Mouse (Mus musculus) erythroblast, embryonic 14.5 days (primary cell): ENCODE data around the gene Slco2a1. TPM values are rescaled to one million over a fixed set of nuclear protein-coding genes. Genes with fewer than 3 reads are reported as not detected.

ENCODE experiments used
- H3K27me3 ChIP-seq: 2 replicates; pipeline ENCODE4 v1.6.1; 2012; ENCODE audit warnings: inconsistent platforms; ENCODE audit not compliant: control insufficient read depth
- H3K36me3 ChIP-seq: 2 replicates; pipeline ENCODE4 v1.6.1; 2012; ENCODE audit warnings: mild to moderate bottlenecking, inconsistent platforms; ENCODE audit not compliant: control insufficient read depth
- H3K4me1 ChIP-seq: 2 replicates; pipeline ENCODE4 v1.6.1; 2012; ENCODE audit warnings: inconsistent platforms; ENCODE audit not compliant: control insufficient read depth
- H3K4me3 ChIP-seq: replicated peaks from 2 replicates; pipeline ENCODE3; 2012; ENCODE audit warnings: moderate library complexity, mild to moderate bottlenecking, inconsistent platforms
- H3K9me3 ChIP-seq: 2 replicates; pipeline ENCODE4 v1.6.1; 2012; ENCODE audit warnings: low read length, inconsistent platforms, mixed read lengths; ENCODE audit not compliant: control insufficient read depth
- GATA1 ChIP-seq: IDR thresholded peaks from 2 replicates; pipeline ENCODE4 v1.6.1; 2012; ENCODE audit warnings: low read length, inconsistent platforms, mixed read lengths
- TAL1 ChIP-seq: IDR thresholded peaks from 3 replicates; pipeline ENCODE4 v1.6.1; 2012; ENCODE audit warnings: low read length, inconsistent platforms, mixed read lengths
- polyA plus RNA-seq: library from polyadenylated mRNA; stranded (reverse); fragments of >175 nt; gene quantifications from 2 replicates; pipeline ENCODE4 v1.2.3, GENCODE M21; 2012

Slco2a1 gene
- polyA plus RNA-seq, 1 experiment: under 0.01 TPM

DNA sequence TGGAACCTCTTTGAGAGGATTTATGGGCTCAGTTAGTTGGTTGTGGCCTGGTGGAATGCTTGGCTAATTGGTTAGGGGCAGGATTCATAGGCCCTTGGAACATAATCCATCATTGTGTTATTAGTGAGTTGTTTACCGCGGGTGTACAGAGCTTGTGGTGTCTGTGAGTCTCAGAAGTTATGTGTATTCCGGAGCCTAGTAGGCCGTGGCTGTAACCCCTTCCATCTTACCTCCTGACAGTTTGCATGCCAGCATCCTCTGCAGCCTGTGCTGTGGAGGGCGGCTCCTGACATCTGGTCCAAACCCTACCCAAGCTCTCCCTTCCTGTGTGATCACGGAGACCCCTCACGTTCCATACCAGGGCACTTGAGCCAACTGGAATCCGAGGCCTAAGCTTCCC is 125.8 kb downstream of the Slco2a1 start:
- Histone ChIP-seq H3K4me3 (no peak overlapping the region), H3K9me3 (no peaks in the 10 kb centered on the region), H3K27me3 (peaks cover 50% of the 10 kb centered on the region), H3K36me3 (no peaks in the 10 kb centered on the region), H3K4me1 (no peaks in the 10 kb centered on the region)
- TF ChIP-seq TAL1 (no peak), GATA1 (no peak)

DNA sequence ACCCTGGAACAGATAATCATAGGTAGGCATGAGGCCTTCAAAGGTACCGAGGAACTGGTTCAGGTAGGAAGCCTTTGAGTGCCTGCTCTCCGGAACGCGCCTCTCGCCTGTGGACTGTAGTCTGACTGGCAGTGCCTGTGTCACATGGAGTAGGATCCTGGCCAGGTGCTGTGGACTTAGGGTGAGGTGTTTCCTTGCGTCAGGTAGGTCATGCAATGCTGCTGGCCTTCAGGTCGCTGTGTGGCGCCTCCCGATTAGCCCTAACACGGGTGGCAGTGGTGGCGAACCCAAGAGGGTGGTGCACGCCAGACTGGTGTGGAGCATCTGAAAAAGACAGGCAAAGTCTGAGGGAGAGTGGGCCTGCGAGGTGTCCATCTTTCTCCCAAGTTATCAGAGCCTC is 126.4 kb downstream of the Slco2a1 start:
- peaks cover 47% of the 10 kb centered on the region for H3K27me3 ChIP-seq
- H3K9me3 ChIP-seq: no peaks in the 10 kb centered on the region
- TF ChIP-seq TAL1 (no peak), GATA1 (no peak)
- no peak overlapping the region for H3K4me3 ChIP-seq
- no peaks in the 10 kb centered on the region for H3K36me3 ChIP-seq
- no peaks in the 10 kb centered on the region for H3K4me1 ChIP-seq

DNA sequence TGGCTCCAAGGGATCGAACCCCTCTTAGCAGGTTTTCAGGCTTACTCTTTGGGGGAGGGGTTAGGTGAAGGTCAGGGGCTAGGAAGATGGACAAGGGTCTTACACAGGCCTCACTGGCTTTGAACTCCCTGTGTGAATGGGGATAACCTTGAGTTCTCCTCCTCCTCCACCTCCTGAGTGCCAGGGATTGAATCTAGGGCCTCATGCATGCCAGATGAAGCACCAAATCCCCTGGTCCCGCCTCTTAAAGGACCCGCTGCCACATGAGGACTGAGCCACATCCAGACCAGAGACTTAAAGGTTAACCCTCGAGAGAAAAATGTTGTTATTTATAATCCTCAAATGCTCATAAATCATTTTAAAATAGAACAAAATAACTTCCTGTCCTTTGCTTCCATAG is 128.4 kb downstream of the Slco2a1 start:
- TF ChIP-seq GATA1: no peak
- no peak for TF ChIP-seq TAL1

DNA sequence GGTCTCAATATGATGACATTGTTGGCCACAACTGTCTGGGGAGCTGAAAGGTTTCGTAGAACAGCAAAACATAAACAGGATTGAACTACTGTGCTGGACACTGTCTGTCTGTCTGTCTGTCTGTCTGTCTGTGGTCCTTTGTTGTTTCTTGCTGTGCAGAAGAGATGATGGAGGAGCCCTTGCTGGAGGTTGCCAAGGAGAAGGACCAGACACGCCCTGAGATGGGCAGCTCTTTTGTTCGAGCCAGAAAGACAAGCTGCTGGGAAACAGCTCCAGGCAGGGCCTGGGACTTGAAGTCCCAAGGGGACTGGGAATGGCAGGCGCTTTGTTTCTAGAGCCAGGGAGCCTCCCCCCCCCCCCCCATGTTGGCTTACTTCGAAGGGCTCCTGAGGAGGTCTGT is 129.0 kb downstream of the Slco2a1 start:
- no peaks in the 10 kb centered on the region for H3K36me3 ChIP-seq
- no peak overlapping the region for H3K4me3 ChIP-seq
- TF ChIP-seq TAL1 (no peak), GATA1 (no peak)
- H3K9me3 ChIP-seq: no peaks in the 10 kb centered on the region
- H3K27me3 ChIP-seq: peaks cover 21% of the 10 kb centered on the region
- H3K4me1 ChIP-seq: no peaks in the 10 kb centered on the region

More for the DNA sequence above, 128.4 kb downstream of the Slco2a1 start:
- H3K4me1 ChIP-seq: no peaks in the 10 kb centered on the region
- peaks cover 27% of the 10 kb centered on the region for H3K27me3 ChIP-seq
- no peaks in the 10 kb centered on the region for H3K9me3 ChIP-seq
- H3K36me3 ChIP-seq: no peaks in the 10 kb centered on the region
- H3K4me3 ChIP-seq: no peak overlapping the region

DNA sequence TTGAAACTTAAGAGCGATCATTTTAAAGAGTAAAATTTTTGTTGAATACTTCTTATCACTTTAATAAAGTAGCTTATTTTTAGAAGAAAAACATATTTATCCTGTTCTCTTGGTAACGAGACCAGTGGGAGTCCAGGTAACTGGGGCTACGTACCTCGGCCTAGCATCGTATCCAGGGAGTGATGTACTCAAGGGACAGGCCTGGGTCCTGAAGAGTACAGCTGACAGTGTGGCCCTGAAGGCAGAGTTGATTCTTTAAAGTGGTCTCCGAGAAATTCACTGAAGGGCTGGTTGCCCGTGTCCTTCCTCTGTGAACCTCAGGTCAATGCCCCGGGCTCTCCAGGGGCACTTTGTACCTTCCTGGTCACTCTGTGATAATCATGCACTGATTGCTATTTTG is 129.4 kb downstream of the Slco2a1 start:
- no peak for TF ChIP-seq TAL1
- no peak for TF ChIP-seq GATA1
- Histone ChIP-seq H3K9me3 (no peaks in the 10 kb centered on the region), H3K4me1 (no peaks in the 10 kb centered on the region), H3K4me3 (no peak overlapping the region), H3K27me3 (peaks cover 17% of the 10 kb centered on the region), H3K36me3 (no peaks in the 10 kb centered on the region)

DNA sequence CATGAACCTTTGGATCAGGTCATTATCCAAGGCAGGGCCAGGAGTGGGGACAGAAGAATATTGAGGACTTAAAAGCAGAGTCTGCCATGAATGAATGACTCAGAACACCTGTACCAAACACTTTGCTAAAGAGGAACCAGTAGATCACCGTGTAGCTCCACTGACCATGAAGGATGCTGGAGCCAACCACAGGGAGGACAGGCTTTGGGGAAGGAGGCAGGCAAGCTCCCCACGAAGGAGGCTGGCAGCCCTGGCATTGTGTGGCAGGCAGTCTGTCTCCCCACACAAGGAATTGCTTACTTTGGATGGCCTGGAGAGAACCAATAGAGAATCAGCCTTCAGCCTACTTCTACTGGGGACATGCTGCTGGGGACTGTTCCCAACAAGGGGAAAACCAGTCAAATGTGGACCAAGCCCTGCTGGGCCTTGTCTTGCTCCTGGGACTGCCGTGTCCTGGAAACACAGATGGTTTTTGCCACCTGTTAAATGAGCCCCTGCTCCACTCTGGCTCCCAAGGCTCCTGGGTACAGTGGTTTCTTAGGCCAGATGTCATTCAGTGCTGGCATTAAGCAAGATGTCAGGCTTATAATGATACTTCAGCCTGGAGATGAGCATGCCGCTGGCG is 130.3 kb downstream of the Slco2a1 start:
- Histone ChIP-seq H3K4me1 (no peaks in the 10 kb centered on the region), H3K4me3 (no peak overlapping the region), H3K9me3 (no peaks in the 10 kb centered on the region), H3K36me3 (no peaks in the 10 kb centered on the region), H3K27me3 (peaks cover 8% of the 10 kb centered on the region; the same call in 1 of the 2 replicates)
- TF ChIP-seq TAL1: no peak
- TF ChIP-seq GATA1: no peak

DNA sequence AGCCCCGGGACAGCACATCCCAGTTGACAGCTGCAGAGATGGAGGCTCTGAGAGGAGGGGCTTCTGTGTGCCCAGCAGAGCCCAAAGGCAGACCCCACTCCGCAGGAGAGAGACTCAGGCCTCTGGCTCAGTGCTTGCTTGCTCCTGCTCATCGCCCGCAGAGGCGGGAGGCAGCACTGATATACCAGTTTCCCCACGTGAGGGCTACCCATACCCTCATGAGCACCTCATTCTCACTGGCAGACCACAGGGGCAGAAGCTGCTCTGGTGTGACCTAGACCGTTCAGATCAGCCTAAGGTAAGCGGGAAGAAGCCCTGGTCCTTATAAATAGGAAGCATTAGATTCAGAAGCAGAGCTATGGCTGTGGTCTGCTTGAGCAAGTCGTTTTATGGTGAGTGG is 131.3 kb downstream of the Slco2a1 start:
- no peak overlapping the region for H3K4me3 ChIP-seq
- TF ChIP-seq GATA1 (no peak), TAL1 (no peak)
- H3K4me1 ChIP-seq: no peaks in the 10 kb centered on the region
- no peaks in the 10 kb centered on the region for H3K9me3 ChIP-seq
- H3K36me3 ChIP-seq: no peaks in the 10 kb centered on the region
- H3K27me3 ChIP-seq: peaks cover 2% of the 10 kb centered on the region; the same call in 1 of the 2 replicates

DNA sequence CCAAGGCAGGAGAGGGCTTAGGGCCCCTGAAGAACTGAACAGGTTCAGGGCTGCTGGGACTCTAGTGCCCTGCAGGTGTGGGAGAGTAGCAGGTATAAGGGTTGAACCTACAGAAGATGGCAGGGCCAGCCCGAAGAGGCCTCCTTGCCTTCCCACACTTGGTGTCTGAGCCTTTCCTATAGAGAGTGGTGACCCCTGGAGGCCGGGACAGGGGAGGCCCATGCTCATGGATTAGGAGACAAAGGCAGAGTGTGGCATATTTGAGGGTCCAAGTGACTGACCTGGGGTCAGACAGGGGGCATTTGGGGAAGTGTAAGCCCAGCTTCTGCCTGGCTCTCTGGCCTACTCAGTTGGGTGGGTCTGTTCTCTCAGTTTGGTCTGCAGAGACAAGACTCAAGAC is 131.7 kb downstream of the Slco2a1 start:
- Histone ChIP-seq H3K27me3 (no peaks in the 10 kb centered on the region), H3K4me3 (no peak overlapping the region), H3K9me3 (no peaks in the 10 kb centered on the region), H3K36me3 (no peaks in the 10 kb centered on the region), H3K4me1 (no peaks in the 10 kb centered on the region)
- TF ChIP-seq TAL1 (no peak), GATA1 (no peak)

DNA sequence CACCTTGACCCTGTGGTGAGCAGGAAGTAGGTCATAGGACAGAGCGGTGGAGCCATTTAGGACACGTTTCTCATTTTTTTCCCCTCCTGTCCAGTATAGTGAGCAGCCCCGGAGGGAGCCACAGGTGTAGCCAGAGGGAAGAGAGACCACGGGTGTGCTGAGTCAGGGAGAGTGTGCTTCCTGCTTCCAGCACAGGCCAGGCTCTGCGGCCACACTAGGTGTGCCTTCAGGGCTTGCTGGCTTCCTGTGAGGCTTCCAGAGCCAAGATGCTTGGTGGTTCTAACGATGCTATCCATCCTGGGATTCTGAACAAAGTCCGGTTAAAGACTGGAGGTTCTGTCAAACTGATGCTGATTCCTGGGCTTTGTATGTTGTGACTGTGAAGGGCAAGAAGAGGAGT is 133.0 kb downstream of the Slco2a1 start:
- TF ChIP-seq TAL1: no peak
- TF ChIP-seq GATA1: no peak
- Histone ChIP-seq H3K36me3 (no peaks in the 10 kb centered on the region), H3K9me3 (no peaks in the 10 kb centered on the region), H3K27me3 (no peaks in the 10 kb centered on the region), H3K4me1 (no peaks in the 10 kb centered on the region), H3K4me3 (no peak overlapping the region)

DNA sequence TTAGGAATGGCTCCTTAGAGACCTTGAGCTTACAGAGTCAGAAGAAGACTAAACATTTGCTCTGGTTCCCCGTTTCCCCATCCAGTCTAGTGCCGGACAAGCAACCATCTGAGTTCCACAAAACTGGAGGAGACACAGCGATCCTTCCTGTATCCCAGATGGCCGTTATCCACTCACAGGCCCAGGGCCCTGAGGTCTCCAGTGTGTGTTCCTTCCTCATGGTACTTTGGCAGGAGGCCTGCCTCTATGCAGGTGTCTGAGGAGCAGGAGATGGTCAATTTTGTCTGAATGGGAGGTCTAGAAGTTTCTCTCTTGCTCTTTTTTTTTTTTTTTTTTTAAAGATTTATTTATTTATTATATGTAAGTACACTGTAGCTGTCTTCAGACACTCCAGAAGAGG is 136.2 kb downstream of the Slco2a1 start:
- Histone ChIP-seq H3K4me1 (no peaks in the 10 kb centered on the region), H3K9me3 (no peaks in the 10 kb centered on the region), H3K4me3 (no peak overlapping the region), H3K27me3 (no peaks in the 10 kb centered on the region), H3K36me3 (no peaks in the 10 kb centered on the region)
- TF ChIP-seq TAL1 (no peak), GATA1 (no peak)
